Mouse (Mus musculus) MEL (cell line): ENCODE data around the gene Abcb9. TPM values are rescaled to one million over a fixed set of nuclear protein-coding genes. Genes with fewer than 3 reads are reported as not detected.

Experiments used
- DNase-seq: peaks from one replicate; pipeline ENCODE4 v3.0.0; 2011; ENCODE audit warnings: low read depth, low spot score
- H3K27ac ChIP-seq: 2 replicates; pipeline ENCODE4 v1.5.1; 2012; ENCODE audit warnings: low read depth, mild to moderate bottlenecking, control low read depth, low read length, moderate library complexity; ENCODE audit not compliant: control insufficient read depth
- H3K27me3 ChIP-seq, 2 experiments: fragments of 150-350 bp in 1 of 2; sonication (generic) in 1 of 2; 2 replicates each; pipeline ENCODE4 v1.6.1; 2012; ENCODE audit warnings: low read length in 2 of 2, mild to moderate bottlenecking in 2 of 2, improper control_type of control experiment in 1 of 2, moderate library complexity in 1 of 2; ENCODE audit not compliant: insufficient read depth in 2 of 2, control insufficient read depth in 1 of 2
- H3K36me3 ChIP-seq, 2 experiments: 2 replicates each; pipeline ENCODE4 v1.6.1; 2012 to 2014; ENCODE audit warnings: low read length in 2 of 2, improper control_type of control experiment in 1 of 2, inconsistent platforms in 1 of 2, mild to moderate bottlenecking in 1 of 2; ENCODE audit not compliant: insufficient read depth in 2 of 2, control insufficient read depth in 1 of 2
- H3K4me1 ChIP-seq, 2 experiments: fragments of 150-350 bp in 1 of 2; sonication (generic) in 1 of 2; 2 replicates each; pipeline ENCODE4 v1.6.1; 2012; ENCODE audit warnings: low read length in 2 of 2, improper control_type of control experiment in 1 of 2, mild to moderate bottlenecking in 1 of 2; ENCODE audit not compliant: insufficient read depth in 2 of 2, control insufficient read depth in 1 of 2
- H3K4me3 ChIP-seq, 2 experiments: fragments of 150-350 bp in 1 of 2; sonication (generic) in 1 of 2; 2 replicates each; pipeline ENCODE4 v1.5.1; 2012; ENCODE audit warnings: low read depth in 2 of 2, low read length in 2 of 2, mild to moderate bottlenecking in 2 of 2, moderate library complexity in 2 of 2, control low read depth in 1 of 2, improper control_type of control experiment in 1 of 2; ENCODE audit not compliant: control insufficient read depth in 1 of 2, insufficient read depth in 1 of 2
- H3K79me2 ChIP-seq: 2 replicates; pipeline ENCODE4 v1.6.1; 2012; ENCODE audit warnings: mild to moderate bottlenecking, low read length, moderate library complexity; ENCODE audit not compliant: control insufficient read depth, poor library complexity, insufficient read depth
- H3K9ac ChIP-seq: 2 replicates; pipeline ENCODE4 v1.6.1; 2012; ENCODE audit warnings: low read depth, mild to moderate bottlenecking, control low read depth, low read length, moderate library complexity; ENCODE audit not compliant: control insufficient read depth, poor library complexity, severe bottlenecking
- H3K9me3 ChIP-seq: fragments of 150-350 bp; sonication (generic); replicated peaks from 2 replicates; pipeline ENCODE4 v1.6.1; 2012; ENCODE audit warnings: mild to moderate bottlenecking, low read length, improper control_type of control experiment, moderate library complexity; ENCODE audit not compliant: insufficient read depth
- BHLHE40 ChIP-seq: IDR thresholded peaks from 2 replicates; pipeline ENCODE4 v1.6.1; 2012; ENCODE audit warnings: low read depth, mild to moderate bottlenecking, inconsistent platforms, low read length, improper control_type of control experiment, borderline replicate concordance
- CHD1 ChIP-seq: IDR thresholded peaks from 2 replicates; pipeline ENCODE4 v1.6.1; 2012; ENCODE audit warnings: low read depth, mild to moderate bottlenecking, inconsistent platforms, low read length, improper control_type of control experiment
- CHD2 ChIP-seq: IDR thresholded peaks from 2 replicates; pipeline ENCODE4 v1.6.1; 2011; ENCODE audit warnings: low read length, improper control_type of control experiment
- CTCF ChIP-seq, 3 experiments: IDR thresholded peaks in 2 of 3; conservative IDR thresholded peaks in 1 of 3; 2 replicates each; pipeline ENCODE4 v1.5.1; 2011 to 2012; ENCODE audit warnings: low read length in 3 of 3, low read depth in 2 of 3, mild to moderate bottlenecking in 2 of 3, improper control_type of control experiment in 1 of 3, inconsistent platforms in 1 of 3, mixed read lengths in 1 of 3, moderate library complexity in 1 of 3; ENCODE audit not compliant: control insufficient read depth in 1 of 3, insufficient read depth in 1 of 3, poor library complexity in 1 of 3, severe bottlenecking in 1 of 3
- E2F4 ChIP-seq: IDR thresholded peaks from 2 replicates; pipeline ENCODE4 v1.6.1; 2011; ENCODE audit warnings: low read depth, low read length, improper control_type of control experiment, borderline replicate concordance
- ELF1 ChIP-seq: IDR thresholded peaks from 2 replicates; pipeline ENCODE4 v1.6.1; 2014; ENCODE audit warnings: low read depth, mild to moderate bottlenecking, inconsistent platforms, low read length, improper control_type of control experiment, moderate library complexity
- EP300 ChIP-seq, 2 experiments: IDR thresholded peaks; 2 replicates each; pipeline ENCODE4 v1.6.1; 2011; ENCODE audit warnings: improper control_type of control experiment in 2 of 2, low read length in 2 of 2, low read depth in 1 of 2, mild to moderate bottlenecking in 1 of 2
- ETS1 ChIP-seq: IDR thresholded peaks from 2 replicates; pipeline ENCODE4 v1.6.1; 2012; ENCODE audit warnings: low read depth, mild to moderate bottlenecking, inconsistent platforms, low read length, improper control_type of control experiment, moderate library complexity
- GATA1 ChIP-seq: IDR thresholded peaks from 2 replicates; pipeline ENCODE4 v1.6.1; 2011; ENCODE audit warnings: low read depth, low read length, improper control_type of control experiment
- HCFC1 ChIP-seq: IDR thresholded peaks from 2 replicates; pipeline ENCODE4 v1.6.1; 2012; ENCODE audit warnings: low read depth, mild to moderate bottlenecking, inconsistent platforms, low read length, improper control_type of control experiment, moderate library complexity
- JUND ChIP-seq: IDR thresholded peaks from 2 replicates; pipeline ENCODE4 v1.6.1; 2011; ENCODE audit warnings: low read depth, mild to moderate bottlenecking, improper control_type of control experiment, low read length
- MAFK ChIP-seq: IDR thresholded peaks from 2 replicates; pipeline ENCODE4 v1.6.1; 2011; ENCODE audit warnings: low read depth, mild to moderate bottlenecking, low read length, improper control_type of control experiment, borderline replicate concordance
- MAX ChIP-seq: IDR thresholded peaks from 2 replicates; pipeline ENCODE4 v1.6.1; 2011; ENCODE audit warnings: low read length, improper control_type of control experiment
- MAZ ChIP-seq: IDR thresholded peaks from 2 replicates; pipeline ENCODE4 v1.6.1; 2012; ENCODE audit warnings: low read depth, mild to moderate bottlenecking, inconsistent platforms, low read length, improper control_type of control experiment
- MEF2A ChIP-seq: IDR thresholded peaks from 2 replicates; pipeline ENCODE4 v1.6.1; 2014; ENCODE audit warnings: low read depth, mild to moderate bottlenecking, inconsistent platforms, low read length, improper control_type of control experiment; ENCODE audit not compliant: poor library complexity, insufficient replicate concordance, severe bottlenecking; ENCODE audit errors: extremely low read depth
- MXI1 ChIP-seq: IDR thresholded peaks from 2 replicates; pipeline ENCODE4 v1.6.1; 2011; ENCODE audit warnings: mild to moderate bottlenecking, low read depth, low read length, improper control_type of control experiment
- MYB ChIP-seq: IDR thresholded peaks from 2 replicates; pipeline ENCODE4 v1.6.1; 2011; ENCODE audit warnings: mild to moderate bottlenecking, low read depth, low read length, improper control_type of control experiment
- MYC ChIP-seq: IDR thresholded peaks from 2 replicates; pipeline ENCODE4 v1.6.1; 2011; ENCODE audit warnings: low read depth, mild to moderate bottlenecking, low read length, improper control_type of control experiment, moderate library complexity
- NELFE ChIP-seq: IDR thresholded peaks from 2 replicates; pipeline ENCODE4 v1.6.1; 2011; ENCODE audit warnings: low read depth, low read length, improper control_type of control experiment
- NRF1 ChIP-seq: IDR thresholded peaks from 2 replicates; pipeline ENCODE4 v1.6.1; 2014; ENCODE audit warnings: low read depth, mild to moderate bottlenecking, inconsistent platforms, low read length, improper control_type of control experiment, moderate library complexity; ENCODE audit not compliant: poor library complexity, insufficient read depth, severe bottlenecking
- POLR2A ChIP-seq, 2 experiments: IDR thresholded peaks; 2 replicates each; pipeline ENCODE4 v1.6.1; 2011 to 2012; ENCODE audit warnings: low read length in 2 of 2, mild to moderate bottlenecking in 2 of 2, control low read depth in 1 of 2, improper control_type of control experiment in 1 of 2, low read depth in 1 of 2, moderate library complexity in 1 of 2; ENCODE audit not compliant: control insufficient read depth in 1 of 2, insufficient read depth in 1 of 2, poor library complexity in 1 of 2
- POLR2AphosphoS2 ChIP-seq: IDR thresholded peaks from 2 replicates; pipeline ENCODE4 v1.6.1; 2011; ENCODE audit warnings: low read length, improper control_type of control experiment
- POLR2AphosphoS5 ChIP-seq: IDR thresholded peaks from 2 replicates; pipeline ENCODE4 v1.6.1; 2012; ENCODE audit warnings: low read depth, borderline replicate concordance, mild to moderate bottlenecking, inconsistent platforms, low read length, moderate library complexity, mixed read lengths
- RAD21 ChIP-seq: IDR thresholded peaks from 2 replicates; pipeline ENCODE4 v1.6.1; 2011; ENCODE audit warnings: mild to moderate bottlenecking, low read depth, low read length, improper control_type of control experiment
- RCOR1 ChIP-seq: IDR thresholded peaks from 2 replicates; pipeline ENCODE4 v1.6.1; 2012; ENCODE audit warnings: low read depth, mild to moderate bottlenecking, inconsistent platforms, low read length, improper control_type of control experiment
- SMC3 ChIP-seq: IDR thresholded peaks from 2 replicates; pipeline ENCODE4 v1.6.1; 2011; ENCODE audit warnings: low read depth, low read length, improper control_type of control experiment
- TAL1 ChIP-seq: IDR thresholded peaks from 2 replicates; pipeline ENCODE4 v1.6.1; 2012; ENCODE audit warnings: mild to moderate bottlenecking, inconsistent platforms, low read length, moderate library complexity, mixed read lengths
- TBP ChIP-seq: IDR thresholded peaks from 2 replicates; pipeline ENCODE4 v1.8.0; 2011; ENCODE audit warnings: low read depth, low read length, improper control_type of control experiment
- TCF12 ChIP-seq: IDR thresholded peaks from 2 replicates; pipeline ENCODE4 v1.6.1; 2014; ENCODE audit warnings: low read depth, mild to moderate bottlenecking, inconsistent platforms, low read length, improper control_type of control experiment, moderate library complexity
- UBTF ChIP-seq: IDR thresholded peaks from 2 replicates; pipeline ENCODE4 v1.6.1; 2012; ENCODE audit warnings: low read depth, mild to moderate bottlenecking, inconsistent platforms, low read length, improper control_type of control experiment, moderate library complexity, borderline replicate concordance; ENCODE audit not compliant: insufficient read depth
- USF1 ChIP-seq: IDR thresholded peaks from 2 replicates; pipeline ENCODE4 v1.6.1; 2014; ENCODE audit warnings: low read depth, mild to moderate bottlenecking, inconsistent platforms, low read length, improper control_type of control experiment, moderate library complexity
- USF2 ChIP-seq, 2 experiments: IDR thresholded peaks; 2 replicates each; pipeline ENCODE4 v1.6.1; 2011 to 2012; ENCODE audit warnings: improper control_type of control experiment in 2 of 2, low read length in 2 of 2, borderline replicate concordance in 1 of 2, inconsistent platforms in 1 of 2, low read depth in 1 of 2, mild to moderate bottlenecking in 1 of 2; ENCODE audit not compliant: insufficient read depth in 1 of 2
- ZC3H11A ChIP-seq: IDR thresholded peaks from 2 replicates; pipeline ENCODE4 v1.6.1; 2012; ENCODE audit warnings: low read depth, mild to moderate bottlenecking, inconsistent platforms, low read length, improper control_type of control experiment
- ZKSCAN1 ChIP-seq: IDR thresholded peaks from 2 replicates; pipeline ENCODE4 v1.6.1; 2012; ENCODE audit warnings: low read depth, mild to moderate bottlenecking, inconsistent platforms, low read length, improper control_type of control experiment, moderate library complexity
- ZMIZ1 ChIP-seq: IDR thresholded peaks from 2 replicates; pipeline ENCODE4 v1.6.1; 2012; ENCODE audit warnings: low read depth, mild to moderate bottlenecking, inconsistent platforms, low read length, improper control_type of control experiment, moderate library complexity
- ZNF384 ChIP-seq: IDR thresholded peaks from 2 replicates; pipeline ENCODE4 v1.6.1; 2012; ENCODE audit warnings: low read depth, mild to moderate bottlenecking, inconsistent platforms, low read length, improper control_type of control experiment
- polyA plus RNA-seq, 2 experiments: library from polyadenylated mRNA; stranded (reverse) in 1 of 2; unstranded in 1 of 2; fragments of >175 nt in 1 of 2; fragments of >200 nt in 1 of 2; gene quantifications; 2 replicates each; pipeline versions ENCODE4 v1.2.1 to v1.2.4; 2012; ENCODE audit warnings: low replicate concordance in 2 of 2, low read depth in 1 of 2; ENCODE audit not compliant: insufficient read length in 2 of 2, insufficient read depth in 1 of 2, missing spikeins in 1 of 2
- total RNA-seq: library from RNA; depleted of rRNA; stranded (reverse); fragments of 300-350 nt; gene quantifications from 2 replicates; pipeline ENCODE4 v1.2.3, GENCODE M21; 2012

Abcb9 gene
- total and polyA plus RNA-seq, 3 experiments = 2.4 to 8.1 TPM; not detected in 1

GRCm38 (mm10) chr5:124032001-124032508 is 63.5 kb downstream of the Abcb9 start, which contains the start of gene Vps37b:
Vps37b (minus strand) TSS chr5:124032270.
- H3K27ac ChIP-seq = peak within 1 kb of the TSS; percentile 76
- peak; percentile 89 for DNase-seq
- peak within 1 kb of the TSS; percentile 73 to 90 for H3K4me3 ChIP-seq
- H3K27me3 ChIP-seq = no peaks in the 10 kb centered on the region
- H3K4me1 ChIP-seq = peaks cover 19 to 45% of the 10 kb centered on the region in 2 experiments
- H3K79me2 ChIP-seq = peaks cover 47% of the 10 kb centered on the region
- H3K9ac ChIP-seq = peak within 1 kb of the TSS; percentile 89
- peaks cover 2 to 36% of the 10 kb centered on the region in 2 experiments; a peak in 3 of 4 replicates for H3K36me3 ChIP-seq
- no peaks in the 10 kb centered on the region for H3K9me3 ChIP-seq
- TF ChIP-seq NELFE (peak; percentile 64), E2F4 (peak; percentile 63), MAFK (no peak), GATA1 (no peak), MXI1 (peak; percentile 56; the same call in 1 of the 2 replicates), ETS1 (peak; percentile 92), POLR2AphosphoS2 (peak; percentile 43; the same call in 1 of the 2 replicates), RAD21 (no peak), NRF1 (0 out of 2 replicates have a peak, but pooled peaks have one; percentile 18), CHD2 (no peak), UBTF (no peak), TAL1 (no peak), BHLHE40 (peak; percentile 86; the same call in 1 of the 2 replicates), RCOR1 (no peak), ELF1 (peak; percentile 83), JUND (no peak), ZKSCAN1 (no peak), CHD1 (no peak), ZC3H11A (no peak), EP300 (IDR thresholded peaks at IDR 0.05; ENCODE audit: low read depth in 1 of 2, low read length in 2 of 2) (0 out of 4 replicates have a peak, but pooled peaks of 1 of the 2 experiments have one; percentile 21), TBP (no peak), MYC (no peak), USF2 (IDR thresholded peaks at IDR 0.05; ENCODE audit: borderline replicate concordance in 1 of 2, insufficient read depth in 1 of 2, low read depth in 1 of 2, low read length in 2 of 2) (peak in 1 of 2 experiments; percentile 77; a peak in 2 of 4 replicates), POLR2AphosphoS5 (no peak), POLR2A (IDR thresholded peaks at IDR 0.05; ENCODE audit: control insufficient read depth in 1 of 2, insufficient read depth in 1 of 2, low read depth in 1 of 2, low read length in 2 of 2, poor library complexity in 1 of 2) (peak; percentile 66 to 77; a peak in 3 of 4 replicates), CTCF (IDR thresholded peaks at IDR 0.05 in 2 of 3, conservative IDR thresholded peaks at IDR 0.05 in 1 of 3; ENCODE audit: control insufficient read depth in 1 of 3, insufficient read depth in 1 of 3, low read depth in 2 of 3, low read length in 3 of 3, poor library complexity in 1 of 3, severe bottlenecking in 1 of 3) (no peak), MYB (no peak), HCFC1 (peak; percentile 73), ZMIZ1 (no peak), ZNF384 (peak; percentile 84), MAX (peak; percentile 74; the same call in 1 of the 2 replicates), MEF2A (peak; percentile 34; the same call in 1 of the 2 replicates), TCF12 (no peak), USF1 (peak; percentile 96), SMC3 (no peak), MAZ (peak; percentile 95)
